Mouse (Mus musculus): ENCODE data around the gene Lgalsl. TPM values are rescaled to one million over a fixed set of nuclear protein-coding genes. Genes with fewer than 3 reads are reported as not detected.
A peak's percentile ranks its signal among the peaks of the same experiment; 100 is the strongest.

Lgalsl gene
- polyA plus RNA-seq (2015; fragmentation: Nextera tagmentation; extraction: Ambion mirVana), result 31.3 and 33.8 TPM in 2 replicates

DNA sequence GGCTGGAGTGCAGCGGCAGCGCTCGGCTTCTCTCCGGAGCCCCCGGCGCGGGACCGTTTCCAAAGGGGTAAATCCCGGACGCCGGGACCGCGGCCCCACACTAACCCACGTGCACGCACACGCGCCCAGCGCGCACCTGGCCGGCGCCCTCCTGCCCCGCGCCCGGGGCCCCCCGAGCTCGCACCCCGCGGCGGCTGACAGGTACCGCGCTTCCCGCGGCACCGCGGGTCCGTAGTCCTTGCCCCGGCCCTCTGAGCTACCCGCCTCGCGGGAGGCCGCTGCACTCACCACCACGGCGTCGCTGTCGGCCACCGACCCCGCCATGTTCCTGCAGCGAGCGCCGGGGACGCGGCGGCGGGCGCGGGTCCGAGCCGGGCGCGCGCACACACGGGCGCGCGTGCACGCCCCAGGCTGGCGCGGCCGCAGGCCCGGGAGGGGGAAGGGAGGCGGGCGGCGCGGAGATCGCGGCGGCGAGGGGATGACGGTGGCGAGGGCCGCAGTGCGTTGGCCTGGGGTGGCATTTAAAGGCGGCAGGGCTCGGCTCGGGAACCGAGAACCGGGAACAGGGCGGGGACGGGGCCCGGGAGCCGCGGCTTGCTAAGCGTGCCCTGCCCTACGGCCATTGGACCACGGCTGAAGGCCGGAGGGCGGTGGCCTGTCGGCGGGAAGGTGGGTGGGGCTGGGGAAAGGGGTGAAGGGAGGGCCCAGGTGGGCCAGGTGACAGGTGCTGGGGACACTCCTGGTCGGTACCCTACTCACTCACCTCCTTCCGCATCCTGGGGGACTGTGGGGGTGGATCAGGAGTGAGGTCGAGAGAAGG is at the start of gene Lgalsl:
Lgalsl (minus strand) TSS at position 371 of the 820 bp plus-strand sequence.
- DNase-seq (ENCODE audit: low spot score) (peak; percentile 67), ATAC-seq (replicated peaks; ENCODE audit: low FRiP score, low read depth) (peak; percentile 91)
- Histone ChIP-seq H3K36me3 (ENCODE audit: insufficient read depth, low read length) (0 out of 2 replicates have a peak, but pooled peaks cover 3% of the 10 kb centered on the region), H3K9me3 (replicated peaks; ENCODE audit: low read length) (no peaks in the 10 kb centered on the region), H3K4me1 (replicated peaks; ENCODE audit: insufficient read depth, low read length) (peaks cover 31% of the 10 kb centered on the region), H3K27ac (peak within 1 kb of the TSS; percentile 92), H3K9ac (ENCODE audit: low read depth, low read length) (peak within 1 kb of the TSS; percentile 95), H3K4me2 (ENCODE audit: low read length) (peak within 1 kb of the TSS; percentile 83), H3K27me3 (ENCODE audit: insufficient read depth, low read length) (no peaks in the 10 kb centered on the region), H3K4me3 (replicated peaks; ENCODE audit: low read depth, low read length) (peak within 1 kb of the TSS; percentile 91)
- WGBS, result under 1% methylated on average over 93 of the region's 102 CpGs
- no peak for TF ChIP-seq CTCF (IDR thresholded peaks at IDR 0.05; ENCODE audit: low read depth)

DNA sequence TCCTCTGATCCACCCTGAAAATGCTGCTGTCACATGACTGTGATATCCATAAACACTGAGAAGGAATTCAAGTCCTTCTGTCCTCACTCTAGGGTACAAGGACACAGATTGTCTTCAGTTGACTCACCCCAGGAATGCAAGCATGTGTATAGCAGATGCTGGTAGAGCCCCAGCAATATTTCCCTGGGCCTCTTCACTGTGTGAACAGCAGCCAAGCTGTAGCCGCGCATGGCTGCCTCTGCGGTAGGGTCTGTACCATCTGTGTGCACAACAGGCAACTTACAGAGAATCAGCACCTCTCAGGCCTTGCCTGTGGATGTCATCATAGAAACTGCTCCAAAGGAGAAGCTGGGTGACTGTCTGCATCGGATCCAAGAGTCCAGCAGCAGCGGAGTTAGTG is 47.8 kb upstream of the Lgalsl start:
- no peaks in the 10 kb centered on the region for H3K9me3 ChIP-seq (replicated peaks; ENCODE audit: low read length)
- H3K4me3 ChIP-seq (replicated peaks; ENCODE audit: low read depth, low read length), result no peak overlapping the region
- H3K27ac ChIP-seq, result no peak overlapping the region
- no peaks in the 10 kb centered on the region for H3K27me3 ChIP-seq (ENCODE audit: insufficient read depth, low read length)
- ATAC-seq (replicated peaks; ENCODE audit: low FRiP score, low read depth), result peak; percentile 29; the same call in 1 of the 2 replicates
- H3K36me3 ChIP-seq (ENCODE audit: insufficient read depth, low read length), result no peaks in the 10 kb centered on the region
- no peak overlapping the region for H3K4me2 ChIP-seq (ENCODE audit: low read length)
- DNase-seq (ENCODE audit: low spot score), result no peak
- no peaks in the 10 kb centered on the region for H3K4me1 ChIP-seq (replicated peaks; ENCODE audit: insufficient read depth, low read length)
- TF ChIP-seq CTCF (IDR thresholded peaks at IDR 0.05; ENCODE audit: low read depth), result no peak
- WGBS, result 74% methylated on average over 5 of the region's 5 CpGs
- no peak overlapping the region for H3K9ac ChIP-seq (ENCODE audit: low read depth, low read length)

DNA sequence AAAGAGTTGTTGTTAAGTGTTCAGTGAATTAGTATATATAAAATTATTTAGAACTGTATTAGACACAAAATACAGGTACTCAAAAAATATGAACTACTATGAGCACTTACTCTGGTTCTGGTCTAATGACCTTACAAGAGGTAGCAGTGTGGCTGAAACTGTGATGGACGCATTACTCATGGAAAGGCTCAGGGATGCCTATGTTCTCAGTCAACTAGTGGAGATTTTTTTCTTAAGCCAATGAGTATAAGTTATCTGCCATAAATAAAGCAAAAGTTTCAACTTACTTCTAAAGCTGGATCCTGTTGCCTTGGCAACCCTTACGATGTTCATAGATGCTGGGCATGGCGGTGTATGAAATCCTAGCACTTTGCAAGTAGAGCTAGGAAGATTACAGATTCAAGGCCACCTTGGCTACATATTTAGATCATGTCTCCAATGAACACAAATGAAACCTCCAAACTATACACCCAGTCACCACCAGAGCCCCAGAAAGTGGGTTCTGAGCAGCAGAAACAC is 46.8 kb upstream of the Lgalsl start:
- H3K9me3 ChIP-seq (replicated peaks; ENCODE audit: low read length), result no peaks in the 10 kb centered on the region
- H3K27ac ChIP-seq, result no peak overlapping the region
- no peaks in the 10 kb centered on the region for H3K27me3 ChIP-seq (ENCODE audit: insufficient read depth, low read length)
- no peak for TF ChIP-seq CTCF (IDR thresholded peaks at IDR 0.05; ENCODE audit: low read depth)
- no peaks in the 10 kb centered on the region for H3K36me3 ChIP-seq (ENCODE audit: insufficient read depth, low read length)
- H3K4me1 ChIP-seq (replicated peaks; ENCODE audit: insufficient read depth, low read length), result no peaks in the 10 kb centered on the region
- no peak overlapping the region for H3K4me2 ChIP-seq (ENCODE audit: low read length)
- no peak overlapping the region for H3K4me3 ChIP-seq (replicated peaks; ENCODE audit: low read depth, low read length)
- DNase-seq (ENCODE audit: low spot score) (no peak), ATAC-seq (replicated peaks; ENCODE audit: low FRiP score, low read depth) (no peak)
- H3K9ac ChIP-seq (ENCODE audit: low read depth, low read length), result no peak overlapping the region
- WGBS, result 91% methylated on average over 3 of the region's 3 CpGs

DNA sequence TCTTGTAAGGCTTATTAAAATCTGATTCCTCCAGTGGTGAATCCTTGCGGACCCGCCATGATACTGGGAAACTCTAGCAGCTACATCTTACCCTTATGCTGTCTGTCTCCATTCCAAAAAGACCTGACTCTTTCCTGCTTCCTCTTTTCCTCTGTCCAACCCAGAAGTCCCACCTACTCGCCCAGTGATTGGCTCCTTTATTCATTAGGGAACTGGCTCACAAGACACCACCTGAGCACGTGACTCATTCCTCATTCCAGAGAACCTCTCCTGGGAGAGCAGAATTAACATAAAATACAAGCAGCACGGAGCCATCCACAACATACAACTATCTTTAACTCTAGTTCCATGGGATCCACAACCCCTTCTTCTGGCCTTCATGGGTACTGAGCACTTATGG is 42.5 kb upstream of the Lgalsl start:
- H3K9me3 ChIP-seq (replicated peaks; ENCODE audit: low read length), result no peaks in the 10 kb centered on the region
- H3K27ac ChIP-seq, result no peak overlapping the region
- no peak overlapping the region for H3K4me2 ChIP-seq (ENCODE audit: low read length)
- no peak overlapping the region for H3K9ac ChIP-seq (ENCODE audit: low read depth, low read length)
- DNase-seq (ENCODE audit: low spot score) (no peak), ATAC-seq (replicated peaks; ENCODE audit: low FRiP score, low read depth) (no peak)
- H3K36me3 ChIP-seq (ENCODE audit: insufficient read depth, low read length), result no peaks in the 10 kb centered on the region
- H3K4me1 ChIP-seq (replicated peaks; ENCODE audit: insufficient read depth, low read length), result no peaks in the 10 kb centered on the region
- no peaks in the 10 kb centered on the region for H3K27me3 ChIP-seq (ENCODE audit: insufficient read depth, low read length)
- H3K4me3 ChIP-seq (replicated peaks; ENCODE audit: low read depth, low read length), result no peak overlapping the region
- no peak for TF ChIP-seq CTCF (IDR thresholded peaks at IDR 0.05; ENCODE audit: low read depth)
- WGBS, result 80% methylated on average over 5 of the region's 5 CpGs

DNA sequence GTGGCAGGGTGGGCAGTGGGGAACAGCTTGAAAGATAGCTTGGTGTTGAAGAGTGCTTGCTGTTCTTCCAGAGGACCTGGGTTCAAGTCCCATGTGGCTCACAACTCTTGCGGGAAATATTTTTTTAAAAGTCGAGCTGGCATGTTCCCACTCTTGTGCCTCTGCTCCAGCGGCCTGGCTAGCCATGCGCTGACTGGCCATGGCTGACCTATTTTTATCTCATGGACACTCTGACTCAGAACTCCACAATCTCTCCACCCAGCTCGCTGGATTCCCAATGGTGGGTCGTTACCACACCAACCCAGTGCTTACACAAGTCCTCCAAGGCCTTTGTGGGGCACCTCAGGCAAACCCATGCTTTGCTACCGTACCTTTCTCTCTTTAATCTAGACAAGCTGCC is 42.1 kb upstream of the Lgalsl start:
- Histone ChIP-seq H3K9ac (ENCODE audit: low read depth, low read length) (no peak overlapping the region), H3K27me3 (ENCODE audit: insufficient read depth, low read length) (no peaks in the 10 kb centered on the region), H3K9me3 (replicated peaks; ENCODE audit: low read length) (no peaks in the 10 kb centered on the region), H3K27ac (no peak overlapping the region), H3K4me1 (replicated peaks; ENCODE audit: insufficient read depth, low read length) (no peaks in the 10 kb centered on the region), H3K36me3 (ENCODE audit: insufficient read depth, low read length) (no peaks in the 10 kb centered on the region), H3K4me2 (ENCODE audit: low read length) (no peak overlapping the region), H3K4me3 (replicated peaks; ENCODE audit: low read depth, low read length) (no peak overlapping the region)
- ATAC-seq (replicated peaks; ENCODE audit: low FRiP score, low read depth) (no peak), DNase-seq (ENCODE audit: low spot score) (no peak)
- 82% methylated on average over 7 of the region's 7 CpGs for WGBS
- TF ChIP-seq CTCF (IDR thresholded peaks at IDR 0.05; ENCODE audit: low read depth), result no peak

DNA sequence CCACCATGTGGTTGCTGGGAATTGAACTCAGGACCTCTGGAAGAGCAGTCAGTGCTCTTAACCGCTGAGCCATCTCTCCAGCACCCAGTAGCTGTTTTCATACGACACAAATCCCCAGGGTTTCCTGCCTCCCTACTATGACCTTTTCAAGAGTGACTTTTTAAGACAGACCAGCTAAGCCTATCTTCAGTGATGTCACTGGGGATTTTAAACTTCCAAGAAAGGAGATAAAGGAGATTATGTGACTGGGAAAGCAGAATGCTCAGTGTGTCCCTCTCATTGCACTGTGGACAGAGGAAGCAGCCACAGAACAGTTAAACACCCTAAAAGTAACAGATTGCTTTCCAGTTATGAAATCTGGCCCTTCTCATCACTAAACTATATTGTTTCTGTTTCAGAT is 41.6 kb upstream of the Lgalsl start:
- peak; percentile 15 for DNase-seq (ENCODE audit: low spot score)
- H3K4me1 ChIP-seq (replicated peaks; ENCODE audit: insufficient read depth, low read length), result no peaks in the 10 kb centered on the region
- TF ChIP-seq CTCF (IDR thresholded peaks at IDR 0.05; ENCODE audit: low read depth), result no peak
- 72% methylated on average over 2 of the region's 2 CpGs for WGBS
- no peak overlapping the region for H3K4me2 ChIP-seq (ENCODE audit: low read length)
- no peak overlapping the region for H3K4me3 ChIP-seq (replicated peaks; ENCODE audit: low read depth, low read length)
- no peaks in the 10 kb centered on the region for H3K27me3 ChIP-seq (ENCODE audit: insufficient read depth, low read length)
- no peak overlapping the region for H3K9ac ChIP-seq (ENCODE audit: low read depth, low read length)
- H3K36me3 ChIP-seq (ENCODE audit: insufficient read depth, low read length), result no peaks in the 10 kb centered on the region
- ATAC-seq (replicated peaks; ENCODE audit: low FRiP score, low read depth), result no peak
- H3K9me3 ChIP-seq (replicated peaks; ENCODE audit: low read length), result no peaks in the 10 kb centered on the region
- H3K27ac ChIP-seq, result no peak overlapping the region

Data from kidney, postnatal 0 days (tissue).